Mouse (Mus musculus) cerebellum, adult 2 months (tissue): ENCODE measurements around the gene Coq9.
"Not testable (repeated sequence)": the region's sequence is repeated elsewhere in the genome, so short reads cannot be mapped to it uniquely, and the experiment has no call there.

ENCODE experiments used
- CTCF ChIP-seq: fragments of 200-500 bp; IDR thresholded peaks from 2 replicates; pipeline ENCODE4 v1.5.1; 2011; ENCODE audit warnings: low read depth, mild to moderate bottlenecking, control low read depth, low read length, moderate library complexity, borderline replicate concordance; ENCODE audit not compliant: insufficient read depth
- POLR2A ChIP-seq: fragments of 200-500 bp; IDR thresholded peaks from 2 replicates; pipeline ENCODE4 v1.6.1; 2011; ENCODE audit warnings: low read length, control low read depth, borderline replicate concordance; ENCODE audit not compliant: insufficient read depth

DNA sequence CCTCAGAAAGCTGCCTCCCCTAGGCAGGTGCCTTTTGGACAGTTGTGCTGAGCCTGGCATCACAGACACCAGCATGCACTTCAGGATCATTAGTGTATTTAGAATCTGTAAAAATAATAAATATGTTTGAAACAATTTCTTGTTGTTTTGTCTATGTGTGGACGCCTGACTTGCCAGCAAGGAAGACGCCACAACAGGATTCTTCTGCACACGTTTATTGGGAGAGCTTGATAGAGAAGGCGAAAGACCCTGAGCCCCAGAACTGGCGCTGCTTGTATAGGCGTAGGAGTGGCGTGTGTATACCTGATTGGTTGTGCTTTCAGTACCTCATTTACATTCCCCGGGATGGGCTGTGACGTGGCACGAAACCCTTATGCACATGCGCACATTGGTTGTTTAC is 16.6 kb downstream of the Coq9 start:
- TF ChIP-seq CTCF, POLR2A: not testable (repeated sequence)
